ENCODE assay signal across 17 mouse cellular contexts in genomic region chr11:114218732-114219506, GRCm38 (mm10).
A peak's percentile ranks its signal among the peaks of the same experiment; 100 is the strongest.
DNase-seq lines count a peak whose midpoint lies in the region; ATAC-seq lines count a peak whose summit lies in the region.
"Had no signal": no experiment of that assay in that cellular context is flagged by ENCODE, and none has a peak within 500 bp of the region (broad histone marks: within the 10 kb centered on the region; RNA-seq: fewer than 3 reads in every experiment).

No protein-coding gene starts in this region.

- ATAC-seq in neural tube, embryonic 13.5 days (ENCODE audit: low read depth): 0 out of 2 replicates have a peak, but pooled peaks have one; percentile 19
- ATAC-seq: forebrain, embryonic 13.5 days; intestine, embryonic 16.5 days had no signal

- no peaks in the 10 kb centered on the region for H3K36me3 ChIP-seq in heart, embryonic 10.5 days
- no peaks in the 10 kb centered on the region for H3K36me3 ChIP-seq in neural tube, embryonic 13.5 days
- H3K36me3 ChIP-seq: embryonic facial prominence, embryonic 15.5 days; lung, embryonic 15.5 days; neural tube, embryonic 12.5 days had no signal

- H3K9ac ChIP-seq in neural tube, embryonic 13.5 days: no peak overlapping the region
- H3K9ac ChIP-seq: embryonic facial prominence, embryonic 15.5 days; forebrain, embryonic 13.5 days; lung, embryonic 15.5 days; neural tube, embryonic 12.5 days had no signal

- peaks cover 34% of the 10 kb centered on the region for H3K4me1 ChIP-seq in heart, embryonic 10.5 days
- H3K4me1 ChIP-seq in neural tube, embryonic 13.5 days (replicated peaks): peaks cover 41% of the 10 kb centered on the region

- no peak overlapping the region for H3K4me2 ChIP-seq in neural tube, embryonic 13.5 days
- H3K4me2 ChIP-seq: embryonic facial prominence, embryonic 15.5 days; forebrain, embryonic 13.5 days; lung, embryonic 15.5 days; neural tube, embryonic 12.5 days had no signal

- 22% methylated on average over 9 of the region's 9 CpGs for WGBS in heart, embryonic 10.5 days
- WGBS in neural tube, embryonic 13.5 days: 22% methylated on average over 9 of the region's 9 CpGs

- peak overlapping the region; percentile 18; the same call in 1 of the 2 replicates for H3K4me3 ChIP-seq in heart, embryonic 10.5 days
- no peak overlapping the region for H3K4me3 ChIP-seq in neural tube, embryonic 13.5 days
- H3K4me3 ChIP-seq: embryonic facial prominence, embryonic 15.5 days; forebrain, embryonic 13.5 days; lung, embryonic 15.5 days; neural tube, embryonic 12.5 days had no signal

- DNase-seq in heart, embryonic 10.5 days (ENCODE audit: low spot score): no peak
- DNase-seq in heart, adult 9 months (ENCODE audit: low spot score in 2 of 2): no peak
- no peak for DNase-seq in neural tube, embryonic 10.5 days (ENCODE audit: extremely low spot score, low spot score)
- peak; percentile 42 for DNase-seq in heart, postnatal 4 days
- DNase-seq in retina, postnatal 1 day: peak; percentile 54
- no peak for DNase-seq in left cerebral cortex, adult 8-10 months (ENCODE audit: low spot score in 2 of 2)
- no peak for DNase-seq in adrenal gland, postnatal 4 days (ENCODE audit: low spot score in 2 of 2)
- DNase-seq: cerebellum, adult 9-11 months; kidney, postnatal 36 days; liver; right cerebral cortex, postnatal 25 days had no signal

- H3K27ac ChIP-seq in heart, embryonic 10.5 days: peak overlapping the region; percentile 76
- H3K27ac ChIP-seq in neural tube, embryonic 13.5 days (replicated peaks): 0 out of 2 replicates have a peak overlapping the region, but pooled peaks have one; percentile 5
- H3K27ac ChIP-seq: embryonic facial prominence, embryonic 15.5 days; forebrain, embryonic 13.5 days; lung, embryonic 15.5 days; neural tube, embryonic 12.5 days had no signal

- H3K27me3 ChIP-seq in heart, embryonic 10.5 days (ENCODE audit: insufficient read depth, poor library complexity, severe bottlenecking): peaks cover 24% of the 10 kb centered on the region; the same call in 1 of the 2 replicates
- no peaks in the 10 kb centered on the region for H3K27me3 ChIP-seq in neural tube, embryonic 13.5 days
- H3K27me3 ChIP-seq: neural tube, embryonic 12.5 days had no signal

- no peaks in the 10 kb centered on the region for H3K9me3 ChIP-seq in heart, embryonic 10.5 days
- no peaks in the 10 kb centered on the region for H3K9me3 ChIP-seq in neural tube, embryonic 13.5 days
- H3K9me3 ChIP-seq: embryonic facial prominence, embryonic 15.5 days; forebrain, embryonic 13.5 days; lung, embryonic 15.5 days had no signal

Comparison
In these comparisons a context has a peak if more than half of its experiments do, and no peak if none do; other contexts are left out.
1. DNase-seq: peak in heart, postnatal 4 days (single experiment) and retina, postnatal 1 day (single experiment); none in heart, embryonic 10.5 days (single experiment), heart, adult 9 months (0 of 2), neural tube, embryonic 10.5 days (single experiment), left cerebral cortex, adult 8-10 months (0 of 2) and adrenal gland, postnatal 4 days (0 of 2).